Mouse (Mus musculus): ENCODE results near the gene Fbxo31. TPM values are rescaled to one million over a fixed set of nuclear protein-coding genes. Genes with fewer than 3 reads are reported as not detected.

Fbxo31 gene
- polyA plus RNA-seq (2015; fragmentation: Nextera tagmentation; extraction: Ambion mirVana) = 4.5 and 5.6 TPM in 2 replicates

- peak; percentile 91 for ATAC-seq
- Histone ChIP-seq H3K9ac (ENCODE audit: low read depth, low read length) (peak within 1 kb of the TSS; percentile 43), H3K27ac (ENCODE audit: low read depth, low read length) (peak within 1 kb of the TSS; percentile 74), H3K9me3 (ENCODE audit: control insufficient read depth) (no peaks in the 10 kb centered on the region), H3K4me3 (ENCODE audit: low read depth, low read length) (peak within 1 kb of the TSS; percentile 78), H3K4me1 (replicated peaks; ENCODE audit: control insufficient read depth, insufficient read depth, low read length) (peaks cover 4% of the 10 kb centered on the region), H3K27me3 (replicated peaks; ENCODE audit: control insufficient read depth, insufficient read depth, low read length) (no peaks in the 10 kb centered on the region), H3K36me3 (ENCODE audit: control insufficient read depth, insufficient read depth) (no peaks in the 10 kb centered on the region), H3K4me2 (replicated peaks; ENCODE audit: low read depth) (peak within 1 kb of the TSS; percentile 87)
- no peak for TF ChIP-seq CTCF (IDR thresholded peaks at IDR 0.05; ENCODE audit: low read depth)
- WGBS = under 1% methylated on average over 49 of the region's 63 CpGs
Measured at GRCm38 (mm10) chr8:121578676-121579451, at the start of gene Fbxo31. Fbxo31 (minus strand) TSS chr8:121578806.

GRCm38 (mm10) chr8:121623043-121623442 lies 44.4 kb upstream of the Fbxo31 start:
- Histone ChIP-seq H3K27ac (ENCODE audit: low read depth, low read length) (no peak overlapping the region), H3K4me1 (replicated peaks; ENCODE audit: control insufficient read depth, insufficient read depth, low read length) (peaks cover 7% of the 10 kb centered on the region), H3K4me2 (replicated peaks; ENCODE audit: low read depth) (no peak overlapping the region), H3K4me3 (ENCODE audit: low read depth, low read length) (no peak overlapping the region), H3K9me3 (ENCODE audit: control insufficient read depth) (no peaks in the 10 kb centered on the region), H3K9ac (ENCODE audit: low read depth, low read length) (no peak overlapping the region), H3K36me3 (ENCODE audit: control insufficient read depth, insufficient read depth) (peaks cover 10% of the 10 kb centered on the region; the same call in 1 of the 2 replicates), H3K27me3 (replicated peaks; ENCODE audit: control insufficient read depth, insufficient read depth, low read length) (no peaks in the 10 kb centered on the region)
- ATAC-seq = no peak
- no peak for TF ChIP-seq CTCF (IDR thresholded peaks at IDR 0.05; ENCODE audit: low read depth)
- 86% methylated on average over 8 of the region's 8 CpGs for WGBS

GRCm38 (mm10) chr8:121621879-121622278 lies 43.3 kb upstream of the Fbxo31 start:
- H3K9me3 ChIP-seq (ENCODE audit: control insufficient read depth) = no peaks in the 10 kb centered on the region
- peaks cover 7% of the 10 kb centered on the region for H3K4me1 ChIP-seq (replicated peaks; ENCODE audit: control insufficient read depth, insufficient read depth, low read length)
- WGBS = 66% methylated on average over 1 of the region's 1 CpGs
- H3K27me3 ChIP-seq (replicated peaks; ENCODE audit: control insufficient read depth, insufficient read depth, low read length) = no peaks in the 10 kb centered on the region
- H3K9ac ChIP-seq (ENCODE audit: low read depth, low read length) = no peak overlapping the region
- no peak overlapping the region for H3K4me2 ChIP-seq (replicated peaks; ENCODE audit: low read depth)
- no peak overlapping the region for H3K27ac ChIP-seq (ENCODE audit: low read depth, low read length)
- peak; percentile 54 for TF ChIP-seq CTCF (IDR thresholded peaks at IDR 0.05; ENCODE audit: low read depth)
- H3K4me3 ChIP-seq (ENCODE audit: low read depth, low read length) = no peak overlapping the region
- H3K36me3 ChIP-seq (ENCODE audit: control insufficient read depth, insufficient read depth) = peaks cover 11% of the 10 kb centered on the region
- ATAC-seq = no peak

DNA sequence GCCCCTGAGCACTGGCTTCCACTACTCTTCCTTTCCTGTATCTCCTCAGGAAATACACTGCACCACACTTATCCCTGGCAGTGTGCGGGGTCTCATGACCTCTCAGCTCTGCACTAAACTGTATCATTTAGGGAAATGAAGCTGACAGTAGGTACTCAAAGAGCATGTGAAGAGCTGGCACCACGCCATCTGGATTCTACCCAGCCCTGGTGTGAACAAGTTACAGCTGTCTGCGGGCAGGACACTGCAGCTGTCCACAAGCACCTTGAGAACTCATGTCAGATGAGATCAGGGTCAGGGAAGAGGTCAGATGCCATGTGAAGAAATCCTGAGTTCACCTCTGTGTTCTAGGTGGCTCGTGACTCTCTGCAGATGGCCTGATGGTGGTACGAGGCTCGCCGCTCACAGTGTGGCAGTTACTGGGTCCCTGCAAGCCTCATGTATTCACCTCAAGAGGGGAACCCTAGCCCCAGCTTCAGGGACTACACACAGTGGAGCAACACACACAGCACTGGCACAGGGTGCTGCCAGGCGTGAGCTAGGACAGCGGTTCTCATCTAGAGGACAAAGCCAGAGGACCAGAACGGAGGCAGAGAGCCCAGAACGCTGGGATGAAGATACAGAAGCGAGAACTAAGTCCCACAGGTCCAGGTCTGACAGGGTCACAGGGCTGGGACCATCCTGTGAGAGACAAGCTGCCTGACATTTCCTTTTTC lies 42.4 kb upstream of the Fbxo31 start:
- H3K4me2 ChIP-seq (replicated peaks; ENCODE audit: low read depth) = no peak overlapping the region
- ATAC-seq = no peak
- no peaks in the 10 kb centered on the region for H3K27me3 ChIP-seq (replicated peaks; ENCODE audit: control insufficient read depth, insufficient read depth, low read length)
- H3K4me3 ChIP-seq (ENCODE audit: low read depth, low read length) = no peak overlapping the region
- no peak overlapping the region for H3K27ac ChIP-seq (ENCODE audit: low read depth, low read length)
- peaks cover 17% of the 10 kb centered on the region for H3K36me3 ChIP-seq (ENCODE audit: control insufficient read depth, insufficient read depth)
- 70% methylated on average over 12 of the region's 12 CpGs for WGBS
- peaks cover 7% of the 10 kb centered on the region for H3K4me1 ChIP-seq (replicated peaks; ENCODE audit: control insufficient read depth, insufficient read depth, low read length)
- H3K9ac ChIP-seq (ENCODE audit: low read depth, low read length) = no peak overlapping the region
- TF ChIP-seq CTCF (IDR thresholded peaks at IDR 0.05; ENCODE audit: low read depth) = no peak
- H3K9me3 ChIP-seq (ENCODE audit: control insufficient read depth) = no peaks in the 10 kb centered on the region

DNA sequence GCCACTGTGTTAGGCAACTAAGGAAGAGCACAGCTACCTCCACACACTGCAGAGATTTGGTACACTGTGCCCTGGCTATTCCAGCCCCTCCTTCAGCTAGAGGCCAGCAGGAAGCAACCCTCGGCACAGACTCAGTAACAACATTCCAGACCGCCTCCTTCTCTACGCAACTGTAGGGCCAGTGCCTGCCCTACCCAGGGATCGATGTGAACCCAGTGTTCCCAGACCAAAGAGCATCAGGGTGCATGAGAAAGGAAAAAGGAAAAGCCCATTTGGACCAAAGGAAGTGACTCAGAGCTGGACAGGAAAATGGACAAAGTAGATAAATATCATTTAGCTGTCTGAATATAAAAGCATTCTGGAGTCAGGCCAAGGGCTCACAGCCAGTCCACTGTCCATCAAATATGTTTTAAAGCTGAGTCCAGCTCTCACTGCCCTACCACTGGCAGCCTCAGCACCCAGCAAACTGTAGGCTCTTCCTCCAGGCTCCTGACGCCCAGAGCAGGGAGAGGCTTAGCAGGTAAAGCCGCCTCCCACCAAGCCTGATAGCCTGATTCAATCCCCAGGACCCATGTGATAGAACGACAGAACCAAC lies 40.9 kb upstream of the Fbxo31 start:
- H3K4me1 ChIP-seq (replicated peaks; ENCODE audit: control insufficient read depth, insufficient read depth, low read length) = peaks cover 7% of the 10 kb centered on the region
- H3K9ac ChIP-seq (ENCODE audit: low read depth, low read length) = no peak overlapping the region
- H3K27me3 ChIP-seq (replicated peaks; ENCODE audit: control insufficient read depth, insufficient read depth, low read length) = no peaks in the 10 kb centered on the region
- H3K4me3 ChIP-seq (ENCODE audit: low read depth, low read length) = no peak overlapping the region
- 19% methylated on average over 7 of the region's 7 CpGs for WGBS
- H3K9me3 ChIP-seq (ENCODE audit: control insufficient read depth) = no peaks in the 10 kb centered on the region
- peak; percentile 87 for ATAC-seq
- H3K27ac ChIP-seq (ENCODE audit: low read depth, low read length) = peak overlapping the region; percentile 68
- H3K36me3 ChIP-seq (ENCODE audit: control insufficient read depth, insufficient read depth) = peaks cover 17% of the 10 kb centered on the region
- no peak for TF ChIP-seq CTCF (IDR thresholded peaks at IDR 0.05; ENCODE audit: low read depth)
- 0 out of 2 replicates have a peak overlapping the region, but pooled peaks have one; percentile 6 for H3K4me2 ChIP-seq (replicated peaks; ENCODE audit: low read depth)

DNA sequence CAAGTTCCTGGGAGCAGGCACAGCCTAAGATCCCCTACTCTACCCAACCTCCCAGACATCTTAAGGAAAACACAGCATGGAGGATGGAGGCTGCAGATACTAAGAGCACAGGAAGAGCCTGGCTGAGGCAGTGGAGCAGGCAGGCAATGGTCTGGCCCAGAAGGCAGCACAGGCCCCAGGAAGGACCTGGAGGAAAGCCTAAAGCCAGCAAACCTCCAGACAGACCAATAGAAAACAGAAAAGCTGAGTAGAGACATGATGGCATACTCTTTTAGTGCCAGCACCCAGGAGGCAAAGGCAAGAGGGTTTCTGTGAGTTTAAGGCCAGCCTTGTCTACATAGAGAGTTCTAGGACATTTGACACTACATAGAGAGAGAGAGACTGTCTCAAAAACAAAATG lies 34.8 kb upstream of the Fbxo31 start:
- Histone ChIP-seq H3K4me3 (ENCODE audit: low read depth, low read length) (no peak overlapping the region), H3K27me3 (replicated peaks; ENCODE audit: control insufficient read depth, insufficient read depth, low read length) (no peaks in the 10 kb centered on the region), H3K36me3 (ENCODE audit: control insufficient read depth, insufficient read depth) (peaks cover 47% of the 10 kb centered on the region), H3K4me2 (replicated peaks; ENCODE audit: low read depth) (no peak overlapping the region), H3K9ac (ENCODE audit: low read depth, low read length) (no peak overlapping the region), H3K27ac (ENCODE audit: low read depth, low read length) (no peak overlapping the region), H3K4me1 (replicated peaks; ENCODE audit: control insufficient read depth, insufficient read depth, low read length) (no peaks in the 10 kb centered on the region), H3K9me3 (ENCODE audit: control insufficient read depth) (no peaks in the 10 kb centered on the region)
- no peak for ATAC-seq
- TF ChIP-seq CTCF (IDR thresholded peaks at IDR 0.05; ENCODE audit: low read depth) = no peak

Measured in intestine, postnatal 0 days (tissue).